Mouse (Mus musculus) gastrocnemius, postnatal 36 days (tissue): ENCODE data around the gene Pmm1. TPM values are rescaled to one million over a fixed set of nuclear protein-coding genes. Genes with fewer than 3 reads are reported as not detected.
"Not testable (repeated sequence)": the region's sequence is repeated elsewhere in the genome, so short reads cannot be mapped to it uniquely, and the experiment has no call there.

Source experiments
- DNase-seq, 2 experiments: peaks; one replicate each; pipeline ENCODE4 v3.0.0; 2022
- intact Hi-C: fragments of 180-260 bp; cut with DNase I; formaldehyde crosslinking; loops from one replicate; pipeline ENCODE4 v1.15.1; 2025
- total RNA-seq, 2 experiments: library from RNA; stranded (reverse); gene quantifications; 2 replicates each; pipeline ENCODE4 v1.2.3; 2021

Pmm1 gene
- total RNA-seq, 2 experiments from 2014 or later, result 14.7 to 15.5 TPM

DNA sequence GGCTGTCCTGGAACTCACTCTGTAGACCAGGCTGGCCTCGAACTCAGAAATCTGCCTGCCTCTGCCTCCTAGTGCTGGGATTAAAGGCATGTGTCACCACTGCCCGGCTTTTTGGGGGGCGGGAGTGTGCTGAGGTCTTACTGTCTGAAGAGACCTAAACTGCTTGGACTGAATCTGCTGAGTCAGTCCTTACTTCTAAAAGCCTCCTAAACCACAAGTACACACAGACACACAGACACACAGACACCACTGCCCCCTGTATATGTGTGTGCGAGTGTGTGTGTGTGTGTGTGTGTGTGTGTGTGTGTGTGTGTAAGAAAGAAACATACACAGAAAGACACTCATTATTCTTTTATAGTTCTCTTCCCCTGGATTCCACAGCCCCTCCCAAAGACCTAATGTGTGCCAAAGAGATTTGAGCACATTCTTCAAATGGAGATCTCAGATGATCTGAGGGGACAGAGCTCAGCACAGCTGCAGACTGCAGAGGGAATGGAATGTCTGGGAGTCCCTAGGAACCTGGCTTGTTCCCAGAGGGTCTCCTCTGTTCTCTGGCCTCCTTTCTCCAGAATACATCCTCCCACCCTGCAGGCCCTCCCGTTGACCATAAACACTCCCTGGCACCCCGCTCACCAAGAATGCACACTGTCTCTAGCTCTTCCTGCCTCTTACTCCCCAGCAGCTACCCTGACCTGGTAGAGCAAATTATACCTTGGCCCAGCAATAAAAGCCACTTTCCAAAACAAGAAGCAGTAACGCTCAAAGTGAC, 24.7 kb downstream of the Pmm1 start:
- intact Hi-C loops, result loop anchor here (5.0 kb wide), 1 partner anchor 51 kb away; the partner anchor contains the start of gene Xrcc6
- no peak for DNase-seq

DNA sequence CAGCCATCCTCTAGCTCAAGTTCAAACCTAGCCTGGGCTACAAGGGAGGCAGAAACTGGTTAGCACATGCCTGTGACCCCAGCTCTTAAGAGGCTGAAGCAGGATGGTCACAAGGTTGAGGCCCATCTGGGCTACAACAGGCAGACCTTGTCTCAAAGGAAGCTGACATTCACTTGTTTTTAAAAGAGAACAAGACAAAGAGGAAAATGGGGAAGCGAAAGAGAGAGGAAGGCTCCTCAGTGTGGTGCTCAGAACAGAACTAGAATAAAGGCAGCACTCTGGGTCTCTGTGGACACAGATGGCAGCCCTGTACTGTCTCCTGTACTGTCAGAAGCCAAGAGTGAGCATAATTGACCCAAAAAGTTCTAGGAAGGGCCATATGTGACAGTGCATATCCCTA, 26.7 kb downstream of the Pmm1 start:
- intact Hi-C loops, result no loop called here
- DNase-seq, result no peak

DNA sequence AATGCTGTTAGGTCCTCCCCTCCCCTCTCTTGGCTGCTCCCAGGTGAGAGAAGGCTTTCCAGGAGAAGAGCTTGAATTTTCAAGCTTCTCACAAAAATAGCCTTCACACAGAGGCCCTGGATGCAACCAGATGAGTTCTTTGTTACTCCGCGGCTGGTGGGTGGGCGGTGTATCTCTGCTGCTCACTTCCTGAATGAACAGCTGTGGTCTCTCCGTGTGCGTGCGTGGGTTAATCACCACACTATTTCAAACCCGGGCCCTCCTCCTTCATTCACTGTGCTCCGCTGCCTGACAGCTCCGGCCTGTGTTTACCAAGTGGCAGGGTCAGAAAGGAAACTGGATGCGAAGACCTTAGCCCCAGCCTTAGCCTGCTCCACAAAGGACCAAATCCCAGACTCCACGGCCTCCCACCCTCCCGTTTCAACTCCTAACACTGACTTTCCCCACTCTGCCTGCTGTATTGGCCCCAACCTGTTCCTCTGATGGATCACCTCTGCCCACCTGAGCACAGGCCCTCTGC, 27.7 kb downstream of the Pmm1 start:
- intact Hi-C loops, result no loop called here
- DNase-seq, result no peak

DNA sequence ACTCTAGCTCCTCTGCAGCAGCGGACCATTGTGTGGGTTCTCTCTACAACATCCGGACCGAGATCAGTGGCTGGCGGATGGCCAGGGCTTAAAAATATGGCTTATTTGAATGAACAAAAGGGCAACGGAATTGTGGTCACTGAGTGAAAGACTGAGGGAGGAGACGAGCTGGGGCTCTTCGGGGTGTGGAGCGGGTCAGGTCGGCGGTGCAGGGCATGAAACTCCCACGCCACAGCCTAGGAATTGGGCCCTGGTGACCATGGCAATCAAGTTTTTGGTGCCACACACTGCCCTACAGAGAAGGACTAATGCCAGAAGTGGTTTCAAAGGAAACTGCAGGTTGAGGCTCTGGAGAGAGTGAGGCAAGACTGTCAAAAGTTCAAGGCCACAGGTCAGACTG, 32.5 kb downstream of the Pmm1 start:
- intact Hi-C loops, result no loop called here
- DNase-seq, result no peak

DNA sequence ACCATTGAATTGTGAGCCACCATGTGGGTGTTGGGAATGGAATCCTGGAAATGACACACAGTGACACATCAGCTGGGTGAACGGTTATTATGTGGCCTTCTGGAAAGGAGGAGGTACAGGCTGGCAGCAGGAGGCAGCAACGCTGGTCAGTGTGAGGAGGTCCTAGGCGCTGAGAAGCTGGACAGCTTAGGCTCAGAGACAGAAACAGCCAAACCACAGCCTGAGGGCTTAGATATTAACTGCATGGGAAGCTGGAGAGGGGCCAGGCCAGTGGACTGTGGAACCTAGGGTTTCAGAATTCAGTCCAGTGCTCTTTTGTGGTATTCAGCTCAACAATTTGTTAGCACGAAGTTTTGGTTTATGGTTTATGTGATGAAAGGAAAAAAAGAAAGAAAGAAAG, 33.0 kb downstream of the Pmm1 start:
- intact Hi-C loops, result no loop called here
- no peak for DNase-seq

DNA sequence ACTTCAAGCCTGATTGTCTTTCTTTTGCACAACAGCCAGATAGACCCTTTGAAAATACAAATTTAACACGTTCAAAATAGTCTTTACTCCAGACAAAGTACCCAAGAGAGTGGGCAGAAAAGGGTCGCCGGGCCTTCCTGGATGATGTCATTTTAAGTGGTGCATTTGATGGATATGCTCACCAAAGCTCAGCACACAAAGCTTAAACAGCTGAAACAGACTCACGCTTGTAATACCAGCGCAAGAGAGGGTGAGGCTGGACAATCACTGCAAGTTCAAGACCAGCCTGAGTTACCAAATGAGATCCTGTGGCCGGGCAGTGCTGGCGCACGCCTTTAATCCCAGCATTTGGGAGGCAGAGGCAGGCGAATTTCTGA, 34.3 kb downstream of the Pmm1 start:
- intact Hi-C loops, result no loop called here
- DNase-seq, result no peak

DNA sequence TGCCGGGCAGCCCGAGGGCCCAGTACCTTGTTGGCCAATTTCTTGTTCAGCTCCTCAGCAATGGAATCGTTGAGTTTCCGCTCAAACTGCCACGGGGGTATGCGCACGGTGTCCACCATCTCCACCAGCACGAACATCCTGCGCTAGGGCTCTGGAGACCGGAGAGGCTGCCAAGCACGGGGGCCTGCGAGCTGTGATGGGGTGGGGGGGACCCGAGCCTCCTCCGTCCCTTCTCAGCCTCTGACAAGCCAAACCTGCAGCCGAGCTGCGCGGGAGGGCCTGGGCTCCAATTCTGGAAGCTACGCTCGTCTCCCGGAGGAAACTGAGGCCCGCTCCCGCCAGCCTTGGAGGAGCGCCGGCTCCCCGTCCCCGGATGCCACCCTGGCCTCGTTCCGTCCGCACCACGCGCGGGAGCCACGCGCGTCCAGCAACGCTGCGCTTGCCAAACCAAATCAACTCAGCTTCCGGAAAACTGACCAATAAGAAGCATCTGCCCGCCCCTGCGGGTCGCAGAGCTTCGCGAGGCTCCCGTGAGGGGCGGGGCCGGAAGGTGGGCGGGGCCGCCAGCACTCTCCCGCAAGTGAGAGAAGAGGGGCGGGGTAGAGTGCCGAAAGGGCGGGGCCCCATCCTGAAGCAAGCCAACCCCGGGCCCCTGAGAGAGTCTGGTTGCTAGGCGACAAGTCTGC, 34.8 kb downstream of the Pmm1 start, which contains the start of gene Polr3h:
TSS of gene Polr3h (minus strand) at position 481 of the 686 bp plus-strand sequence.
- intact Hi-C loops, result no loop called here
- peak; percentile 87 to 95 for DNase-seq

DNA sequence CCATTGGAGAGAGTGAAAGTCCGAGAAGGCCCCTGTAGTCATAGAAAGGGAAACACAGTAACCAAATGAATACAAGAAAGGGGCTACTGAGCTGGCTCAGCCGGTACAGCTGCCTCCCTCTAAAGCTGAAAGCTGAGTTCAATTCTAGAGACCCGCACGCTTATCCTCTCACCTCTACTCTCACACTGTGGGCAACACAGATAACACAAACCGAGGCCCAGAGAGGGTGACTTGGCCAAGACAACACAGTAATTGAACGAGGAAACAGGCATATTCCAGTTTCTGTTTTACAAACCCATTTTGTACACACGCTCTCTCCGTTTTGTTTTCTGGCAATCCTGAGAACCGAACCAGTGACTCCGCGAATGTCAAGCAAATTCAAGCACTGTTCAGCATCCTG, 35.8 kb downstream of the Pmm1 start:
- no peak for DNase-seq
- intact Hi-C loops, result no loop called here

DNA sequence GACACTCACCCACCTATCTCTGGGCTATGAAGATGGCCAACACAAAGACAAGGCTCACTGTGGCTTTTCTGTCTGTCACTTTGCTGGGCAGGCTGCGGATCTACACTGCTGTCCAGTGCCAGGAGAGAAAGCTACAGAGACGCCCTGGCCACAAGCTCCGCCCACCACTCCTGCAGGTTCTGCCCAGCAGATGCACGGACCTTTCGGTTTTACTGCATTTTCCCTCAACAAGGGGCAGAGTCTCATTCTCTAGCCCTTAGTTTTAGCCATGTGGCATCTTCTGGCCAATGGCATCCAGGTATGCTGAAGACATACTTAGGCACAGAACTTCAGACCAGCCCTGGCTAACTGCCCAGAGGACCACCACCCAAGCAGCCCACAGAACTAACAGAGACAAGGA, 39.5 kb downstream of the Pmm1 start:
- intact Hi-C loops, result no loop called here
- DNase-seq, result no peak

DNA sequence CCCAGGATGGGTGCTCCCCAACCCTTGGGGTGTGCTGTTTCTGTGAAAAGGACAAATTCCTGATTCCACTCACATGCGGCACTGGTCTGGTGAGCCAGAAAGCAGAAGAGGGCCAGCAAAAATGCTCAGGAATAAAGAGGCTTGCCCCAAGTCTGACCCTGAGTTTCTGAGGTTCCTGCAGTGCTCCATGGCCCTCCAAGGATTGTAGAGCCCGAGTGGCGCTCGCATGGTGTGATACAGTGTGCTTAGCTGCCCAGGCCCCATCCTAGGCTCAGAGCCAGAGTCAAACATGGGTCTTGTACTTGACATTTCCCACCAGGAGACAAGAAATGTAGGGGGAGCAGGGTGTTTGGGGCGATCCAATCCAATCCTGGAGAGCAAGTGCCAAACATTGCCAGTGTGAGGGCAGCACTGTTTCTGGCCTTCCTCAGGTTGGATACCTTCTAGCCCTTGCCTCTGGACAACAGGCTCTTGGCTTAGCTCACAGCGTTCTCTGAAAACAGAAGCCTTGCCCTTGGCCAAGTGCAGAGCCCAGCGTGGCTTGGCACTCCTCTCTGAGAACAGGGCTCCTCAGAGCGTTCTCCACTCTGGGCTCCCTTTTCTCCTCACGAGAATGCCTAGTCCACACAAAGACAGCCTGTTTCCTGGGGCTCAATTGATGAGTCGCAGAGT, 40.0 kb downstream of the Pmm1 start:
- intact Hi-C loops, result no loop called here
- DNase-seq, result no peak

DNA sequence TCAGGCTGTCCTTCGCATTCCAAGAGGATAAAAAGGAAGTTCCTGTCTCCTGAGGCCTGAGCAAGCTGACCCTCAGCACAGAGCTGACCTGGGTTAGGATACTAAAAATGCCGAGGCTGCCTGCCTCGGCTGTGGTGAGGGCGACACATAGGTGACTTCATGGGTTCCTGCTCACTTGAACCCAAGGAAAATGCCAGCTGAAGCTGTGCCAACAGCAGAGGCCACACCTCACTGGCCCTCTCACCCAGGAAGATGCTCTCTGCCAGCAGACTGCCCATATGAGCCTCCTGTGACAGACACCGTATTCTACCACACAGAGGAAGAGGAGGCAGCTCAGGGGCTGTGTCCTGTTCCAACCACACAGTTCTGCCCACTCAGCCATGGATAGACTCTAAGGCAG, 41.7 kb downstream of the Pmm1 start:
- intact Hi-C loops, result loop anchor here (2.0 to 5.0 kb wide), 2 partner anchors 88 to 182 kb away; no protein-coding TSS in a partner anchor
- no peak for DNase-seq

DNA sequence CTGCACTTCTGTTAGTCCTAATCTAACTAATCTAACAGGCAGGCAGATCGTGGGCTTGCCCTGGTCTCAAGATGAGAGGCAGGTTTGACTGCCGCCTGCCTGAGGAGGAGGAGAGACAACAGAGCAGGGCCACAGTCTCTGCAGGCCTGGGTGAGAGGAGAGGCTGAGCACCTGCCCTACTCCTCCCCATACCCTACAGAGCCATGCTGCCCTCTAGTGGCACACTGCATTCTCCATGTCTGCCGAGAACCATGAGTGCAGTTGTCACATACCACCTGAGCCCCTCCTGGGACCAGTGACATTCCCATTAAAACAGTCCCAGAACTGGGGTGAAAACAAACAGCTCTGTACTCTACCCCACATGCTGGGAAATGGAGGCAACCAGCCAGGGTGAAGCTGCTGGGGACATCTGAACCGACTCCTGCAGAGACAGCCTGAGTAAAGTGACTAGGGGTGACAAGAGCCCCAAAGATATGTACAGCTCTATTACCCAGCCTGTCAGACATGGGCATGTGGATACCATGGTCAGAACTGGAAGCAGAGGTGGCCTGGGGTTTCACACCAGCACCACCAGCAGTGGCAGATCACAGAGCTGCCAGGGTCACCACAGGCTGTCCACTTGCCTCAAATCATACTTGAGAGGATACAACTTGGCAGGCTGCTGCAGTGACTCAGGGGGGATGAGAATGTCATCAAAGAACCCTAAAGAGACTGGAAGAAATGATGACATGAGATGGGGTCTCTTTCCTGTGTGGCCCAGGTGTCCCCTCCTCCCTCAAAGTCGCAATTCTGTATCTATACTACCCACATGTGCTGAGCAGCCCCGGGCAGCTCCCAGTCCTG, 42.9 kb downstream of the Pmm1 start:
- intact Hi-C loops, result loop anchor here (2.0 to 5.0 kb wide), 2 partner anchors 87 to 181 kb away; no protein-coding TSS in a partner anchor
- DNase-seq, result peak; percentile 63 to 68

DNA sequence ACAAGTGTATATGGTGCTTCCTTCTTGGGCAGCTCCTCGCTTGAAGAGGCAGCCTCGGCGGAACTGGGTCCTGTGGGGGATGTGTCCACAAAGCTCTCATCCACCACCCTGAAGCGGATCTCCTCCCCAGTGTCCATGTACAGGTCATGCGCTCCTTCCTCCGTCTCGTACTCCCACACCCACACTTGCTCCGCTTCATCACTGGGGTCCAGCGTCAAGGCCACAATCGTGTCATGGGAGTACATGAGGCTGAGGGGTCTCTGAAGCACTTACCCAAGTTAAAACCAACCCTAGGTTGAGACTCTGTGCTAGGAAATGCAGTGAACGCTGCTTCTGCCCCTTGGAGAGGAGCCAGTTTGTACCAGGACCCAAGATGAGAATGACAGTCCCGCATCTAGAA, 43.5 kb downstream of the Pmm1 start:
- intact Hi-C loops, result loop anchor here (5.0 kb wide), 1 partner anchor 180 kb away; no protein-coding TSS in a partner anchor

DNA sequence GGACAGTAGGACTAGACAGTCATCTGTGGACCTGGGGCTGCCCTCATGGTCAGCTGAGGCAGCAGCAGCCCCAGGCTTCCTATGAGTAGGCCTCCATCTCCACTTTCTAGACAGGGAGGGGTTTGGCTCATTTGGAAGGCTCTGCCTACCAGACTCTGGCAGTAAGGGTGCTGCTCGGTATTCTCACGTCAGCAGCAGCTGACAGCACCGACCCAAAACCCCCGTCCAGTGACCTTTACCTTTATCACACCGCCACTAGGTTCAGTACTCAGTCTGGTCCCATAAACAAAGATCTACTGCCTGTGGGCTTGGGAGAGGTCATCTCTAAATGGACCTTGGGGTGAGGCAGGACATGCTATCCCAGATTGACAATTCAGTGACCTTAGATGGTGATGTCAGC, 45.1 kb downstream of the Pmm1 start:
- no peak for DNase-seq
- intact Hi-C loops, result loop anchor here (5.0 kb wide), 1 partner anchor 178 kb away; no protein-coding TSS in a partner anchor

More for the DNA sequence above, 43.5 kb downstream of the Pmm1 start:
- DNase-seq, result no peak

DNA sequence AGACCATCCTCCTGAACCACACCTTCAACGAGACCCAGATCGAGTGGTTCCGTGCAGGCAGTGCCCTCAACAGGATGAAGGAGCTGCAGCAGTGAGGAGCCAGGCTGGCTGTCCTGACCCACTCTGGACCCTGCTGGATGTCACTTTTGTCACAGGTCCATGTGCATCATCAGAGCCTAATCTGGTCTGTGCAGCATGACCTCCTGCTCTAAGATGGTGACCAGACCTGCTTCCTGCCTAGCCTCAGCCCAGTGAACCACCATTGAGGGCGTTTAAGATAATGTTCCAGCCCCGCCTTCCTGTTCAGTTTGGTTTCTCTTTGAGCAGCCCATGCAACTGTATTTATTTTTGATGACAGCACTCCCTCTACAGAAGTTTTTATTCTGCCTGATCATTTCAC, 46.1 kb downstream of the Pmm1 start:
- DNase-seq, result no peak
- intact Hi-C loops, result loop anchor here (5.0 kb wide), 1 partner anchor 177 kb away; no protein-coding TSS in a partner anchor

DNA sequence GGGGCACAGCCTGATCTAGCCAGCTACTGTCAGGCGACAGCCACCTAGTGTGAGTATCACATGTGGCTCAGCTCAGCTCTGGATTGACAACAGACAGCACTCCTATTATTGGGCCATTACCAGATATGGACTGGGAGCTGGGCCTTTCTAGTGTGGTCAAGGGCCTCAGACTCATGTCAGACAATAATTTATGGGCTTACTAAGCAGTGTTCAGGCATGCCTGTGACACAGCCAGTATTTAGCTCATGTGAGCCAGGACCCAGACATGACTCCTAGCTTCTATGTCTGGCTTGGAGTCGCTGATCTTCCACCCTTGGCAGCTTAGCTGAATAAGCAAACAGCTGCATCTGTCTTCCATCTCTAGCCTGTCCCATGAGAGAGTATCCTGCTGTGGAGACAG, 48.2 kb downstream of the Pmm1 start:
- DNase-seq, result no peak
- intact Hi-C loops, result no loop called here

DNA sequence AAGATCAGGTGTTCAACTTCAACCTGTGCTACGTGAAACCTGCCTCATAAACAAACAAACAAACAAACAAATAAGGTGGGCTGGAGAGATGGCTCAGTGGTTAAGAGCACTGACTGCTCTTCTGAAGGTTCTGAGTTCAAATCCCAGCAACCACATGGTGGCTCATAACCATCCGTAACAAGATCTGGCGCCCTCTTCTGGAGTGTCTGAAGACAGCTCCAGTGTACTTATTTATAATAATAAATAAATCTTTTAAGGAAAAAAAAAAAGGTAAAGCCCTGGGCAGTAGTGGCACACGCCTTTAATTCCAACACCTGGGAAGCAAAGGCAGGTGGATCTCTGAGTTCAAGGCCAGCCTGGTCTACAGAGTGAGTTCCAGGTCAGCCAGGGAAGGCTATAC, 52.0 kb downstream of the Pmm1 start:
- intact Hi-C loops, DNase-seq: not testable (repeated sequence)

DNA sequence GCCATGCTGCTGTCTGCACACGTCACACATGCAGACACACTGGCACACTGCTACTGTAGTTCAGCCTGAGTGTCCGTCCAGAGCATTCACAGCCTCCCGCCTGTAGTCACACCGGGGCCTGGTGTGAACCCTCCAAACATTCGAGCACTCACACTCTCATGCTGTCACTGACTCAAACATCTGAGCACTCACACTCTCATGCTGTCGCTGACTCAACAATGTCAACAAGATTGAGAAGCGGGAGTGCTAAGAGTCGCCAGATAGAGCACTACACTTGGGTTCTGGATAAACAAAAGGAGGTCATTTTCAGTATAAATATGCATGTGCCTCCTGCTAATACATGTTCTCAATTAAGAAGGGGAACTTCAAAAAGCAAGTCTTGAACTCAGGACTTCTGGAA, 52.8 kb downstream of the Pmm1 start:
- no peak for DNase-seq
- intact Hi-C loops, result no loop called here

DNA sequence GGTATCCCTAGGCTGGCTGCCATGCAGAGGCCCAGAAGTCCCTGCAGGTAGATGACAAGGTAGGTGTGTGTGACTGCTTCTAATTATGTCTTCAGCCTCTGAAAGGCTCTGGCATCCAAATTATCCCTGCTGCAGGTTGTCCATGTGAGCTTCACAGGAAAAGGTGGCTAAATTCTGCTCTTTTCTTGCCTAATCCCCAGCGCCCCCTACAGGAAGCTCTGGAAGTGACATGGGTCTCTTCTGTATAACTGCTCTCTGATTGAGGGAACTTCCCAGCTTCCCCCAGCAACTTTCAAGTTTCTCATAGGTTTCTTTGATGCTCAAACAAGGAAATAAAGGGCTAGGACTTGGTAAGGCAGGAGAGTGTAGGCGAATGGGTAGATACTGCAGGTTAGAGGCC, 55.8 kb downstream of the Pmm1 start:
- DNase-seq, result peak; percentile 52 to 65
- intact Hi-C loops, result no loop called here
